Mouse (Mus musculus) forebrain, embryonic 11.5 days (tissue): ENCODE data around the gene Rab34. TPM values are rescaled to one million over a fixed set of nuclear protein-coding genes. Genes with fewer than 3 reads are reported as not detected.

Source experiments
- microRNA-seq: library from miRNA; unstranded; fragments of <30 nt; microRNA quantifications from one replicate; pipeline ENCODE4, GENCODE M21; 2016; ENCODE audit not compliant: insufficient number of aligned reads
- polyA plus RNA-seq: library from polyadenylated mRNA; unstranded; fragments of >200 nt; fragmentation: Nextera tagmentation; extraction: Ambion mirVana; gene quantifications from 2 replicates; pipeline ENCODE4 v1.2.1, GENCODE M21; 2014

The Rab34 gene
- polyA plus RNA-seq, 1 experiment from 2014 or later: 54.7 TPM

Small RNA genes within 50 kb of the gene (microRNA-seq; reads per million reads assigned to microRNA genes)
- not detected for gene Mir7653

Other genes starting within 250 kb of the Rab34 start
- gene Phf12, start 205.7 kb upstream of the Rab34 start, polyA plus RNA-seq: 29.6 and 30.5 TPM in 2 replicates
- 18.8 and 22.1 TPM in 2 replicates for gene Dhrs13, start 156.2 kb upstream of the Rab34 start, polyA plus RNA-seq
- 71.2 and 74.2 TPM in 2 replicates for gene Flot2, start 150.5 kb upstream of the Rab34 start, polyA plus RNA-seq
- gene Eral1, start 108.0 kb upstream of the Rab34 start, polyA plus RNA-seq: 39.4 and 41.8 TPM in 2 replicates
- gene Fam222b, start 93.8 kb upstream of the Rab34 start, polyA plus RNA-seq: 31.3 and 34.4 TPM in 2 replicates
- 77.7 and 79.6 TPM in 2 replicates for gene Traf4, start 22.8 kb upstream of the Rab34 start, polyA plus RNA-seq
- 7.6 and 9.6 TPM in 2 replicates for gene Nek8, start 11.8 kb upstream of the Rab34 start, polyA plus RNA-seq
- 7.1 and 9.9 TPM in 2 replicates for gene Tlcd1, start 11.7 kb upstream of the Rab34 start, polyA plus RNA-seq
- 1,094 and 1,161 TPM in 2 replicates for gene Rpl23a, start 4.8 kb upstream of the Rab34 start, polyA plus RNA-seq
- gene Proca1, start 5.0 kb downstream of the Rab34 start, polyA plus RNA-seq: 1.4 and 1.6 TPM in 2 replicates
- gene Sdf2, start 57.3 kb downstream of the Rab34 start, polyA plus RNA-seq: 41.0 and 52.3 TPM in 2 replicates
- gene Supt6, start 57.6 kb downstream of the Rab34 start, polyA plus RNA-seq: 33.7 and 34.0 TPM in 2 replicates
- 75.1 and 84.6 TPM in 2 replicates for gene 2610507B11Rik, start 73.3 kb downstream of the Rab34 start, polyA plus RNA-seq
- 0.21 and 0.87 TPM in 2 replicates for gene BC030499, start 102.4 kb downstream of the Rab34 start, polyA plus RNA-seq
- 75.5 and 76.1 TPM in 2 replicates for gene Spag5, start 113.1 kb downstream of the Rab34 start, polyA plus RNA-seq
- 3.3 and 7.4 TPM in 2 replicates for gene Aldoc, start 134.5 kb downstream of the Rab34 start, polyA plus RNA-seq
- 69.6 and 70.3 TPM in 2 replicates for gene Pigs, start 140.0 kb downstream of the Rab34 start, polyA plus RNA-seq
- gene Unc119, start 155.1 kb downstream of the Rab34 start, polyA plus RNA-seq: 73.2 and 77.4 TPM in 2 replicates
- gene Foxn1, start 198.1 kb downstream of the Rab34 start, polyA plus RNA-seq: not detected in 2 replicates
- gene Slc13a2, start 233.8 kb downstream of the Rab34 start, polyA plus RNA-seq: not detected in 2 replicates